8 mouse cellular contexts compared by ENCODE assay signal in the genomic region with DNA sequence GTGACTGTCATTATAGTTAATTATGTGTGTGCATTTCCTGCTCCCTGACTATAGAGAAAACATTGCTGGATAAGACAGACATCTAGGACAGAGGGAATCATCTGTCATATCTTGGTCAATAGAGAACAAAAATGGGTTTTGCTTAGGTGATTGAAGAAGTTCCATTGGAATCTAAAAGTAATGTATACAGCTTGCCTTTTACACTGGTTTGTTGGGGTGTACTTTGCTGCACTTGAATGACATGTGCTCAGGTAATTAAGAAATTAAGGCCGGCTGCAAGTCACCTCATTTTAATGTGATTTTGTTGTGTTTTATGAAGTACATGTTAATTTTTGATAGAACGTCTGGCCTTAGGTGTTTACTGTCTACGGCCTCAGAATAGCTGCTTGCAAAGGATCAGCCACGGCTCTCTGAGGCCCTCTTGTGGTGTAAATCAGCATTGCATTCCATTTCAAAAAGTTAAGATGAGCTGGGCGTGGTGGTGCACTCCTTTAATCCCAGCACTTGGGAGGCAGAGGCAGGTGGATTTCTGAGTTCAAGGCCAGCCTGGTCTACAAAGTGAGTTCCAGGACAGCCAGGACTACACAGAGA. TPM values are rescaled to one million over a fixed set of nuclear protein-coding genes. Genes with fewer than 3 reads are reported as not detected.
DNase-seq lines count a peak whose midpoint lies in the region; ATAC-seq and TF ChIP-seq lines count a peak whose summit lies in the region.
"Had no signal": no experiment of that assay in that cellular context is flagged by ENCODE, and none has a peak within 500 bp of the region (broad histone marks: within the 10 kb centered on the region; RNA-seq: fewer than 3 reads in every experiment).

No protein-coding gene starts in this region.

- H3K27ac ChIP-seq in forebrain, postnatal 0 days (ENCODE audit: low read depth, low read length) = no peak overlapping the region
- H3K27ac ChIP-seq in hindbrain, embryonic 15.5 days (replicated peaks) = no peak overlapping the region

- POLR2A ChIA-PET in Patski (lab: Charles Lee) = interaction anchor here (1.3 to 1.8 kb wide), 2 partner anchors 34 to 69 kb away, joined by 3 to 7 read pairs; no protein-coding TSS in a partner anchor

- H3K4me3 ChIP-seq in forebrain, postnatal 0 days (ENCODE audit: low read depth, low read length) = no peak overlapping the region
- no peak overlapping the region for H3K4me3 ChIP-seq in hindbrain, embryonic 15.5 days
- H3K4me3 ChIP-seq: megakaryocyte, embryonic 14.5 days had no signal

- DNase-seq in Patski (ENCODE audit: low read depth, low spot score) = peak; percentile 55
- peak; percentile 69 for DNase-seq in cerebellum, adult 11-12 months
- DNase-seq in forebrain, postnatal 0 days = peak; percentile 88
- peak; percentile 78 to 89 for DNase-seq in layer of hippocampus, postnatal 14 days (ENCODE audit: low spot score in 2 of 2)
- peak; percentile 85 to 93 for DNase-seq in right cerebral cortex, adult 2 months (ENCODE audit: low spot score in 2 of 2)

- H3K9me3 ChIP-seq in forebrain, postnatal 0 days (ENCODE audit: low read length) = no peaks in the 10 kb centered on the region
- H3K9me3 ChIP-seq in hindbrain, embryonic 15.5 days = no peaks in the 10 kb centered on the region
- H3K9me3 ChIP-seq: megakaryocyte, embryonic 14.5 days had no signal

- in situ Hi-C loops in Patski (cut with MboI; ENCODE audit: low pct_unique_long_range_greater_than_20kb) = loop anchor here (5.0 kb wide), 1 partner anchor 69 kb away; no protein-coding TSS in a partner anchor

- 13% methylated on average over 5 of the region's 5 CpGs for WGBS in forebrain, postnatal 0 days
- WGBS in hindbrain, embryonic 15.5 days = 12% methylated on average over 5 of the region's 5 CpGs

- TF ChIP-seq CTCF in Patski (IDR thresholded peaks at IDR 0.05) = peak; percentile 96
- peak; percentile 94 for TF ChIP-seq CTCF in forebrain, postnatal 0 days (IDR thresholded peaks at IDR 0.05; ENCODE audit: low read depth)

- CTCF ChIA-PET in Patski (lab: Charles Lee) = interaction anchor here (0.5 to 7.1 kb wide), 24 partner anchors 8 to 87 kb away, joined by 3 to 111 read pairs (median 6); partner anchors contain the start of gene Tex37

- peaks cover 31% of the 10 kb centered on the region for H3K36me3 ChIP-seq in forebrain, postnatal 0 days (ENCODE audit: insufficient read depth)
- peaks cover 42% of the 10 kb centered on the region for H3K36me3 ChIP-seq in hindbrain, embryonic 15.5 days

- no peak for ATAC-seq in Patski
- peak; percentile 83 for ATAC-seq in forebrain, postnatal 0 days
- peak; percentile 59; the same call in 1 of the 2 replicates for ATAC-seq in hindbrain, embryonic 15.5 days (ENCODE audit: low FRiP score, low read depth)
- peak; percentile 100 for ATAC-seq in megakaryocyte progenitor cell, adult 5-6 weeks (replicated peaks; ENCODE audit: poor library complexity)

- no peak overlapping the region for H3K4me2 ChIP-seq in forebrain, postnatal 0 days (ENCODE audit: low read depth)
- no peak overlapping the region for H3K4me2 ChIP-seq in hindbrain, embryonic 15.5 days

- H3K4me1 ChIP-seq in forebrain, postnatal 0 days (ENCODE audit: insufficient read depth) = no peaks in the 10 kb centered on the region
- H3K4me1 ChIP-seq in hindbrain, embryonic 15.5 days (replicated peaks) = no peaks in the 10 kb centered on the region

- H3K27me3 ChIP-seq in Patski = no peaks in the 10 kb centered on the region
- no peaks in the 10 kb centered on the region for H3K27me3 ChIP-seq in forebrain, postnatal 0 days (ENCODE audit: insufficient read depth, low read length)
- no peaks in the 10 kb centered on the region for H3K27me3 ChIP-seq in hindbrain, embryonic 15.5 days
- H3K27me3 ChIP-seq: megakaryocyte, embryonic 14.5 days had no signal

- H3K9ac ChIP-seq in forebrain, postnatal 0 days = no peak overlapping the region
- H3K9ac ChIP-seq in hindbrain, embryonic 15.5 days = no peak overlapping the region

RNA-seq across cellular contexts. Expression of gene Eif2ak3, which starts 36.5 kb away (rescaled TPM):
- polyA plus RNA-seq in Patski (2021) = 47.3 TPM
- total RNA-seq in forebrain, postnatal 0 days (2014; rRNA removed) = 22.3 and 23.3 TPM in 2 replicates
- 6.9 and 8.3 TPM in 2 replicates for polyA plus RNA-seq in forebrain, postnatal 0 days (2015; fragmentation: Nextera tagmentation; extraction: Ambion mirVana)
- 12.4 and 13.1 TPM in 2 replicates for polyA plus RNA-seq in hindbrain, embryonic 15.5 days (2015; fragmentation: Nextera tagmentation; extraction: Ambion mirVana)
- 10 to 100 TPM; 24.7 to 24.8 TPM for total RNA-seq in layer of hippocampus, postnatal 14 days (2021)
- total RNA-seq in megakaryocyte progenitor cell, adult 5-6 weeks (2015) = 13.2 and 16.9 TPM in 2 replicates
- total RNA-seq in megakaryocyte progenitor cell, adult 5-6 weeks (2017) = 19.8 and 22.8 TPM in 2 replicates

RNA-seq across cellular contexts. Expression of gene Tex37, which starts 37.9 kb away (rescaled TPM):
- polyA plus RNA-seq in Patski (2021) = not detected
- not detected in 2 replicates for total RNA-seq in forebrain, postnatal 0 days (2014; rRNA removed)
- not detected in 2 replicates for polyA plus RNA-seq in forebrain, postnatal 0 days (2015; fragmentation: Nextera tagmentation; extraction: Ambion mirVana)
- not detected in 2 replicates for polyA plus RNA-seq in hindbrain, embryonic 15.5 days (2015; fragmentation: Nextera tagmentation; extraction: Ambion mirVana)
- total RNA-seq in layer of hippocampus, postnatal 14 days (2021) = not detected
- not detected in 2 replicates for total RNA-seq in megakaryocyte progenitor cell, adult 5-6 weeks (2015)
- total RNA-seq in megakaryocyte progenitor cell, adult 5-6 weeks (2017) = not detected in 2 replicates
